14 mouse cellular contexts compared by ENCODE assay signal in the genomic region with DNA sequence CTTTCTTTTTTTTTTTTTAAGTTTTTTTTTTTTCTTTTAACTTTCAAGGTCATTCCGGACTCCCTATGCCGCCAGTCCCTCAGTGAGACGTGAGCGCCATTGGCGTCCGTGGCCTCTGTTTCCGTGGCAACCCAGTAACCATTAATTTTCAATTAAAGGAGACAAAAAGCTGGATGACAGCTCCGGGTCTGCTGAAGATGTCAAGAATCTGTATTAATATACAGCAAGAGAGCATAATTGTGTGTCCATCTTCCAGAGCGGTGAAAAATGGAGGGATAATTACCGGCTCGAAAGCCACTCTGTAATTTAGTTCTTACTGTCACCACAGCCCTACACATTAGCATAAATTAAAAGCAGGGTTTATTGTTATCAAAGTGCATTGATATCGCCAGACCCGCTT. TPM values are rescaled to one million over a fixed set of nuclear protein-coding genes. Genes with fewer than 3 reads are reported as not detected.
A peak's percentile ranks its signal among the peaks of the same experiment; 100 is the strongest.
DNase-seq lines count a peak whose midpoint lies in the region; ATAC-seq lines count a peak whose summit lies in the region.
"Had no signal": no experiment of that assay in that cellular context is flagged by ENCODE, and none has a peak within 500 bp of the region (broad histone marks: within the 10 kb centered on the region; RNA-seq: fewer than 3 reads in every experiment).

No protein-coding gene starts in this region.

- peak; percentile 71 for ATAC-seq in forebrain, embryonic 15.5 days (replicated peaks)
- ATAC-seq: liver, embryonic 12.5 days; lung, postnatal 0 days had no signal

- WGBS in forebrain, embryonic 15.5 days: 11% methylated on average over 13 of the region's 13 CpGs

- no peaks in the 10 kb centered on the region for H3K36me3 ChIP-seq in forebrain, embryonic 15.5 days
- H3K36me3 ChIP-seq: liver, embryonic 12.5 days had no signal

- no peak overlapping the region for H3K4me3 ChIP-seq in forebrain, embryonic 15.5 days
- H3K4me3 ChIP-seq: heart, adult 2 months; liver, embryonic 12.5 days had no signal

- peak; percentile 13 to 30 for DNase-seq in adrenal gland, postnatal 36 days
- no peak for DNase-seq in adrenal gland, adult 18-20 months (ENCODE audit: low spot score in 2 of 2)
- DNase-seq in mesoderm, embryonic 11.5 days (ENCODE audit: low read depth, low spot score): peak; percentile 44
- peak; percentile 47 for DNase-seq in retina, embryonic 14.5 days (ENCODE audit: low spot score)
- no peak for DNase-seq in testis, postnatal 14 days (ENCODE audit: low spot score)
- DNase-seq in lung, postnatal 36 days: no peak
- no peak for DNase-seq in right cerebral cortex, adult 18-20 months
- DNase-seq: cerebellum, postnatal 25 days; heart, adult 2 months; heart, postnatal 10 days; kidney, adult 11 months had no signal

- H3K27me3 ChIP-seq in forebrain, embryonic 15.5 days: peaks cover 4% of the 10 kb centered on the region; the same call in 1 of the 2 replicates

- H3K4me1 ChIP-seq in forebrain, embryonic 15.5 days: peaks cover 32% of the 10 kb centered on the region

- H3K9ac ChIP-seq in forebrain, embryonic 15.5 days (replicated peaks): no peak overlapping the region
- H3K9ac ChIP-seq: liver, embryonic 12.5 days had no signal

- H3K9me3 ChIP-seq in forebrain, embryonic 15.5 days: no peaks in the 10 kb centered on the region
- H3K9me3 ChIP-seq: liver, embryonic 12.5 days had no signal

- H3K4me2 ChIP-seq in forebrain, embryonic 15.5 days (replicated peaks): peak overlapping the region; percentile 15
- H3K4me2 ChIP-seq: liver, embryonic 12.5 days had no signal

- H3K27ac ChIP-seq in forebrain, embryonic 15.5 days (replicated peaks): no peak overlapping the region
- H3K27ac ChIP-seq: heart, adult 2 months; liver, embryonic 12.5 days had no signal

RNA-seq across cellular contexts. Expression of a gene that starts 27.0 kb away (rescaled TPM):
- 10 to 100 TPM; 23.0 to 23.6 TPM for total RNA-seq in adrenal gland, postnatal 36 days (2021)
- total RNA-seq in adrenal gland, adult 18-20 months (2021): 10 to 100 TPM; 20.0 to 26.1 TPM
- polyA plus RNA-seq in forebrain, embryonic 15.5 days (2015; fragmentation: Nextera tagmentation; extraction: Ambion mirVana): 33.2 and 37.3 TPM in 2 replicates

Comparison
In these comparisons a context has a peak if more than half of its experiments do, and no peak if none do; other contexts are left out.
1. DNase-seq: peak in adrenal gland, postnatal 36 days (2 of 2), mesoderm, embryonic 11.5 days (single experiment) and retina, embryonic 14.5 days (single experiment); none in adrenal gland, adult 18-20 months (0 of 2), testis, postnatal 14 days (single experiment), lung, postnatal 36 days (single experiment) and right cerebral cortex, adult 18-20 months (single experiment).